Mouse (Mus musculus): ENCODE data around the gene Tbc1d4. TPM values are rescaled to one million over a fixed set of nuclear protein-coding genes. Genes with fewer than 3 reads are reported as not detected.

The Tbc1d4 gene
- total RNA-seq, 2 experiments from 2014 or later, result 10.6 to 11.3 TPM

DNA sequence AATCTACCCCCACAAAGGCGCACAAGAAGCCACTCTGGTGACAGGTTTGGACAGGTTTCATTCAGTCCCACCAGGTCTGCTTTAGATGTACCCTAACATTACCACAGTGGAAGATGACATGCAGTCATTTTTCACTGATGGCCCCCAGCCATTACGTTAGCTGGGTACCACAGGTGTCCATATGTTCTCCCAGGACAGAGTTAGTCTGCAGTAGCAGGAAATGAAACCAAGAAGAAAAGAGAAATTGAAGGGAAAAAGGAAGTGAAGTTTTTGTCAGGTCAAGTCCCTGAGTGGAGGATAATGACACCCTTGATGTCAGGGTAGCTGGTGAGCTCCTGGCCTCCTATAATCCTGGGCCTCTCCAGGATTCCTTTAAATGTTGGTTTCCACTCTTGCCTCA, 89.0 kb downstream of the Tbc1d4 start:
- no peak overlapping the region for H3K27ac ChIP-seq
- no peak for TF ChIP-seq CTCF (IDR thresholded peaks at IDR 0.05)
- intact Hi-C loops (cut with DNase I), result loop anchor here (5.0 kb wide), 1 partner anchor 132 kb away; the partner anchor contains the start of gene Uchl3
- no peak overlapping the region for H3K4me3 ChIP-seq
- DNase-seq (ENCODE audit: extremely low spot score in 1 of 2, low spot score in 2 of 2), result no peak

DNA sequence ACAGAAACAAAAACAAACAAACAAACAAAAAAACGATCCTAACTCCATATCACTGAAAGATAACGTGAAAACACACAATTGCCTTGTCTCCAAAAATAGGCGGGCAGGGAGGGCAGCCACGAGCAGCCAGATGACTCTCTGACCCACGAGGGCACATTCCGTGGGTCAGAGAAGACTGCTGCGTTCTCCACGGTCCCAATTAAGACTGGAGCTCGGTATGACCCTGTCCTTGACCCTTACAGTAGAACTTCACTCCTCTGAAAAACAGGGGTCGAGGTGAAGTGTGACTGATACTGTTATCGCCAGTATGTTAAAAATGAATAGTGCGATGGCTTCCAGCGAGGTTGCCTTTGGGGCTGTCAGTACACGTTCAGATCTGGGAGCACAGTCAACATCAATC, 90.7 kb downstream of the Tbc1d4 start:
- DNase-seq (ENCODE audit: extremely low spot score in 1 of 2, low spot score in 2 of 2), result no peak
- intact Hi-C loops (cut with DNase I), result loop anchor here (5.0 kb wide), 1 partner anchor 134 kb away; the partner anchor contains the start of gene Uchl3
- H3K4me3 ChIP-seq, result no peak overlapping the region
- TF ChIP-seq CTCF (IDR thresholded peaks at IDR 0.05), result no peak
- no peak overlapping the region for H3K27ac ChIP-seq

DNA sequence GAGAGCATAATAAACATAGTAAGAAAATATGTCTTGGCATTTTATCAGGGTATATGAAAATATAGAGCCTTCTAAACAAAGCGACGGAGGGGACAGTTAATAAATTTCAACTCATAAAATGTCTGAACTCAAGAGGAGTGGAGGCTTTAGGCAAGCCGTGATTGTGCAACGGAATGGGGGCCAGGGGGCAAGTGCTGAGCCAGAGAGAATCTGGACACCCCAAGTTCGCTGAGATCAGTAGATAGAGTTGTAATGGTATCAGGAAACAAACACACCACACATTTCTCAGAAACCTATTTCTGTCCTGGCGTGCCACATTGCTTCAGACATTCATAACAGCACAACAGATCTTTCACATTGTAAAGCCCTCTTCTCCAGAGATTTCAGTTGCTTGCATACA, 91.2 kb downstream of the Tbc1d4 start:
- DNase-seq (ENCODE audit: extremely low spot score in 1 of 2, low spot score in 2 of 2), result no peak
- intact Hi-C loops (cut with DNase I), result loop anchor here (1.0 to 5.0 kb wide), 2 partner anchors 92 to 134 kb away; partner anchors contain the start of genes Tbc1d4 and Uchl3
- Histone ChIP-seq H3K4me3 (no peak overlapping the region), H3K27ac (no peak overlapping the region)
- no peak for TF ChIP-seq CTCF (IDR thresholded peaks at IDR 0.05)

DNA sequence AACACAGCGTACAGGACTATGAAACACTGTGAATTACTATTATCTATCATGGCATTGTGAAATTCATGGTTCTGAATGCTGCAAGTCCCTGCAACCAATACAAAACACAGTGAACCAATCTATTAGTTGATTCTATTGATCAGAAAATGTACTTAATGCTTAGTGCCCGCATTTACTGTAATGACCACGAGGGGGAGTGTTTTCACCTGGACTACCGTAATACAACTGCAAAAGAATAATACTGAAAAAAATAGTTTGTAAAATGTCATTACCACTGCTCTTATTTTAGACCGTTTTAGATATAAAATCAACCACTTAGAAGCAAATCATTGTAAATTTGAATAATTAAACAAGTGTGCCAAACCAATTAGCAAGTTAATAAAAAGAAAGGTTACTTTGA, 91.7 kb downstream of the Tbc1d4 start:
- H3K27ac ChIP-seq, result no peak overlapping the region
- intact Hi-C loops (cut with DNase I), result loop anchor here (1.0 to 5.0 kb wide), 2 partner anchors 92 to 135 kb away; partner anchors contain the start of genes Tbc1d4 and Uchl3
- no peak overlapping the region for H3K4me3 ChIP-seq
- TF ChIP-seq CTCF (IDR thresholded peaks at IDR 0.05), result peak; percentile 85
- DNase-seq (ENCODE audit: extremely low spot score in 1 of 2, low spot score in 2 of 2), result no peak

DNA sequence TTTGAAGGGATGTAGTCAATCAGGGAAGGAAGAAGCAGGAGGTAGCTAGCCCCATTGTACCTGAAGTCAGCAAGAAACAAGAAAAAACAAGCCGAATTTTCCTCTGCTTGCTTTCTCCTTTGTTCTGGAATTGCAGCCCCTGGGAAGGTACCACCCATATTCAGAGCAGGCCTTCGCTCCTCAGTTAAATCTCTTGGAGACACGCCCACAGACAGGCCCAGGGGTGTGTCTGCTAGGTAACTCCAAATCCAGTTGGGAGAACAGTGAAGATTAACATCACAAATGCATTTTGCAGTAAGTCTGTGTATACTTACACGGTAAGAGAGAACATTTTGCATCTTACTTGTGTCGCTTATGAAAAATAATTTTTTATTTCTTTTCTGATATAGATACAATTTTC, 92.1 kb downstream of the Tbc1d4 start:
- Histone ChIP-seq H3K27ac (no peak overlapping the region), H3K4me3 (no peak overlapping the region)
- intact Hi-C loops (cut with DNase I), result loop anchor here (1.0 to 5.0 kb wide), 2 partner anchors 92 to 135 kb away; partner anchors contain the start of genes Tbc1d4 and Uchl3
- no peak for DNase-seq (ENCODE audit: extremely low spot score in 1 of 2, low spot score in 2 of 2)
- TF ChIP-seq CTCF (IDR thresholded peaks at IDR 0.05), result no peak

DNA sequence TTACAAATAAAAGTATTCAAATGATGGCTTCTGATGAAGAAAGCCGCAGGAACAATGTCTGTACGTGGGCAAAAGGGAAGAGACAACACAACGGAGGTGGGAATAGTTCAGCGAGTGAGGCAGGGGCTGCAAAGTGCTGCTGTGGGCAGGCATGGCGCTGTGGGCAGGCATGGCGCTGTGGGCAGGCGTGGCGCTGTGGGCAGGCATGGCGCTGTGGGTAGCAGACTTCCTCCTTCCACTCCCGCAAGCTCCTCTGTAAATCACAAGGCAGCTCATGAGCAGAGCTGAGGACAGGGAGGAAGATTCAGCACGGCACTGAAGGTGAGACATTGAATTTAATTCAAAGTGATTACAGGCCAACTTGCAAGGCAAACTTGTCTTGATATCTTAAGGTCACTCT, 93.0 kb downstream of the Tbc1d4 start:
- no peak for TF ChIP-seq CTCF (IDR thresholded peaks at IDR 0.05)
- Histone ChIP-seq H3K27ac (no peak overlapping the region), H3K4me3 (no peak overlapping the region)
- no peak for DNase-seq (ENCODE audit: extremely low spot score in 1 of 2, low spot score in 2 of 2)
- intact Hi-C loops (cut with DNase I), result loop anchor here (5.0 kb wide), 1 partner anchor 136 kb away; the partner anchor contains the start of gene Uchl3

DNA sequence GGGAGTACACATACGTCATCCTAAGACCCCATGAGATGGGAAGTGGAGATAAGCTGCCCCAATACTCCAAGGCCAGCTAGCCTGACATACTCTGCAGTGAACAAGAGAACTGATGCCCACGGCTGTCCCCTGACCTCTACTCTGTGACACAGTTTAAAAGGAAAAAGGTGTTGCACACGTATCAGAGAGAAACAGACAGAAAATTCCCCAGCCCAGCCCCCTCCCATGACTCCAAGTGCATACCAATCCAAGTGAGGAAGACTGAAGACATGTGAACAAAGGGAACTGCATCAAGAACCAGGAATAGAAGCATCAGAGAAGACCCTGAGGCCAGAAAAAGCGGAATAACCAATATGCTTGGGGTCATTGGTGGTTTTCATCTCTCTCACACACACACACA, 93.7 kb downstream of the Tbc1d4 start:
- Histone ChIP-seq H3K27ac (no peak overlapping the region), H3K4me3 (no peak overlapping the region)
- intact Hi-C loops (cut with DNase I), result loop anchor here (5.0 kb wide), 1 partner anchor 137 kb away; the partner anchor contains the start of gene Uchl3
- TF ChIP-seq CTCF (IDR thresholded peaks at IDR 0.05), result no peak
- no peak for DNase-seq (ENCODE audit: extremely low spot score in 1 of 2, low spot score in 2 of 2)

DNA sequence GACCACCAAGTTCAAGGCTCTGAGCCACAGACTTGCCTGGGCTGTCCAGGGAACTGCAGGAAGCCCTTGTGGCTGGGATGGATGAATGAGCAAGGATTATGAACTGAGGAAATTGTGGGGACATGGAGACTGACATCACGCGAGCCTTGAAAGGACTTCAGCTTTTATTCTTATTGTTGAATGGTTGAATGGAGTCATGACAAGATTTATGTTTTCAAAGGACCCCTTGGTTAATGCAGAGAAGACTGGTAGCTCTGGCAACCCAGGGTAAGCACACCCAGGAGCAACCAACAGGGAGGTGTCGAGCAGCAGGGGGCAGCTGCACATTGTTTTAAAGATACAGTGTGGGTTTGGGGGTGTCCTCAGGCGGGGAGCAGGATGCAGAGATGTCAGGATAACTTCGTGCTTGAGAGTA, 94.4 kb downstream of the Tbc1d4 start:
- intact Hi-C loops (cut with DNase I), result no loop called here
- DNase-seq (ENCODE audit: extremely low spot score in 1 of 2, low spot score in 2 of 2), result no peak
- H3K4me3 ChIP-seq, result no peak overlapping the region
- no peak overlapping the region for H3K27ac ChIP-seq
- TF ChIP-seq CTCF (IDR thresholded peaks at IDR 0.05), result no peak

DNA sequence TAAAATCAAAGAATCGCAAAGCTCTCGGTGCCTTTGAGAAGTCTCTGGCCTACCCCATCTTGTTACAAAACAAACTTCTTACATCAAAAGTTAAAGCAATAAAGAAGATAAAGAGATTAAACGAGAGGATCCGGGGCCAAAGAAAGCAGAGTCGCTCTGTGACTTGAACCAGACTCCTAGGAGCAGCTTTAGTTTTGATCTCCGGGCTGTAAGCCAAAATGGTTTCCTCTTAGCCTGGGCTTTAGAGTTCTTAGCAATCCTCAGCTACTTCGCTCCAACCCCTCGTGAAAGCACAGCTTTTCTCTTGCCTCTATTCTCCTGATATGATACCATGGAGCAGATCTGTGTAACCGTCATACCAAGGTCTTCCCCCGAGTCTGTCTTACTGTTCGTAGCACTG, 95.8 kb downstream of the Tbc1d4 start:
- intact Hi-C loops (cut with DNase I), result no loop called here
- no peak for DNase-seq (ENCODE audit: extremely low spot score in 1 of 2, low spot score in 2 of 2)
- H3K4me3 ChIP-seq, result no peak overlapping the region
- TF ChIP-seq CTCF (IDR thresholded peaks at IDR 0.05), result no peak
- no peak overlapping the region for H3K27ac ChIP-seq

DNA sequence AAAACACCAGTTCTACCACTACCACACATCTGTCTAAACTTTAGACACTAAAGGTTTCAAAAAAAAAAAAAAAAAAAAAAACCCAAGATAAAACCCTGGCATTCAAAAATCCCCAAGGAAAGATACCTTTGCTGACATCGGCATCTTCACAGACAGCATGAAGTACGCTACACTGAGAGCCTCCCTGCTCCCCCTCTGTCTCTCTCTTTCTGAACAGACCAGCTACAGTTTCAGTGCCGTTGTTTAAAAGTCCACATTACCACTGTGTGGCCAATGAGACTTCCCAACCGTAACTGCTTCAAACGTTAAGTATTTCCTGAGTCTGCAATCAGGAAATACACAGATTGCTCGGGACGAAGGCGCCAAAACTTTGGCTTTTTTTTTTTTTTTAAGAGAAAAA, 97.6 kb downstream of the Tbc1d4 start:
- no peak for DNase-seq (ENCODE audit: extremely low spot score in 1 of 2, low spot score in 2 of 2)
- intact Hi-C loops (cut with DNase I), result no loop called here
- no peak for TF ChIP-seq CTCF (IDR thresholded peaks at IDR 0.05)
- Histone ChIP-seq H3K4me3 (no peak overlapping the region), H3K27ac (no peak overlapping the region)

DNA sequence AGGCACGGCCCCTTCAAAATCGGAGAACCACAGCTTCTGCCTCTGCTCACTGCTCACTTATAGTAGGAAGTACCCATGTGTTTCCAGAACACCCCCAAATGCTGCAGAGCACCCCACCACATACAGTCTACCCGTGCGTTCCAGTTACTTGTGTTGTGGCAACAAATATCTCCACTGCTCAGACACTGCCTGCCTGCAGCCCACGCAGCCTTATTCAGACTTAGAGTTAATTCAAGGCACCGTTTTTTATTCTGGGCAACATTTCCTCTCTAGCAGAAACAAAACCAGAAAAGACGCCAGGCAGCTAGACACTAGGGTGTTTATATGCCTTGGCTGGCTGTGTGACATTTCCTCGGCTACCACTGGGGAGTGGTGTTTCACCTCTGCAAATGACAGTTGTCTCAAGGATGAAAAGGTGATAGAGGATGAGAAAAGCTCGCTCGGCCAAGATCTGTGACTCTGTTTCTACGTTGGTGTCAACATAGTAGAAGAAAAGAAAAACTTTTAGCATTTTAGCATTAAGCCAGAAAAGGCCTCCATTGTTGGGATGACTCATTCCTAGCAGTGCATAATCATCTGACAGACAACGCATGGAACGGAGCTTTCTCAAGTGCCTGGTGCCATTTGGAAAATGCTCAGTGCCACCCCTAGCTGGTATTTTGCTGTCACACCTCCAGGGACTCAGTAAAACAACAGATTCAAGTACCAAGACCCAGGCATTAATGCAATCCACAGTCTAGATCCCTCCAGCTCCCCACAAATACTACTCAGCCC, 98.3 kb downstream of the Tbc1d4 start:
- Histone ChIP-seq H3K27ac (no peak overlapping the region), H3K4me3 (no peak overlapping the region)
- intact Hi-C loops (cut with DNase I), result no loop called here
- DNase-seq (ENCODE audit: extremely low spot score in 1 of 2, low spot score in 2 of 2), result peak; percentile 39 to 43
- peak; percentile 35 for TF ChIP-seq CTCF (IDR thresholded peaks at IDR 0.05)

DNA sequence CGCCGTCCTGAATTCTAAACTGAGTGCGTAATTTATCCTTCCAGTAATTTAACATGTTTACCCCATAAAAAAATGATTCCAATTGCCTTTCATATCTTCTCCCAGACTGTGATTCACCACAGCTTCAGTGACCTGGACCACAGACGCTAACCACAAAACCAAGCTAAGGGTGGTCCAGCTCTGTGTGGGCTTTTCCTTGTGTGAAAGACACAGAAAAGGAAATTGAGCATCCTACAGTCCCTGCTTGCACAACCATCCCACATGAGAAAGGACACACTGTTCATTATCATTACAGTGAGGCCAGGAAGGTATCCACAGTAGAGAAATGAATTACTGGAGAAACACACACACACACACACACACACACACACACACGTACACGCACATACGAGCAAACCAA, 99.2 kb downstream of the Tbc1d4 start:
- Histone ChIP-seq H3K4me3 (no peak overlapping the region), H3K27ac (no peak overlapping the region)
- no peak for TF ChIP-seq CTCF (IDR thresholded peaks at IDR 0.05)
- DNase-seq (ENCODE audit: extremely low spot score in 1 of 2, low spot score in 2 of 2), result no peak
- intact Hi-C loops (cut with DNase I), result no loop called here

DNA sequence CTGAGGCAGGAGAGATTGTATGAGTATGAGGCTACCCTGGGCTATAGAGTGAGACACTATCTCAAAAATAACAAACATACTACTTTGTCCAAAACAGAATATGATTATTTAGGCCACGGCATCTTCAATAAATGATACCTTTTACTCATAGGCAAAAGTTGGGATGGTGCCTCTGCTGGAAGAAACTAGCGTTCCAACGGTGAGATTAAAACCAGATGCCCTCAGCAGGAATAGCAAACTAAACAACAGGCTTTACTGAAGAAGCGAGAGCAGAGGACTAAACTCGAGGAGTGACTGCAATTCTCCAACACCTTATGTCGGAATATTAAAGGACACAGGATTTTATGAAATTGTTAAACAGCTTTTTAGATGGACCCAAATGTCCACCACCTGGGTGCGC, 101.0 kb downstream of the Tbc1d4 start:
- intact Hi-C loops (cut with DNase I), result no loop called here
- no peak for TF ChIP-seq CTCF (IDR thresholded peaks at IDR 0.05)
- DNase-seq (ENCODE audit: extremely low spot score in 1 of 2, low spot score in 2 of 2), result no peak
- H3K4me3 ChIP-seq, result no peak overlapping the region
- no peak overlapping the region for H3K27ac ChIP-seq
